ENCODE assay signal across 8 mouse cellular contexts in the genomic region with DNA sequence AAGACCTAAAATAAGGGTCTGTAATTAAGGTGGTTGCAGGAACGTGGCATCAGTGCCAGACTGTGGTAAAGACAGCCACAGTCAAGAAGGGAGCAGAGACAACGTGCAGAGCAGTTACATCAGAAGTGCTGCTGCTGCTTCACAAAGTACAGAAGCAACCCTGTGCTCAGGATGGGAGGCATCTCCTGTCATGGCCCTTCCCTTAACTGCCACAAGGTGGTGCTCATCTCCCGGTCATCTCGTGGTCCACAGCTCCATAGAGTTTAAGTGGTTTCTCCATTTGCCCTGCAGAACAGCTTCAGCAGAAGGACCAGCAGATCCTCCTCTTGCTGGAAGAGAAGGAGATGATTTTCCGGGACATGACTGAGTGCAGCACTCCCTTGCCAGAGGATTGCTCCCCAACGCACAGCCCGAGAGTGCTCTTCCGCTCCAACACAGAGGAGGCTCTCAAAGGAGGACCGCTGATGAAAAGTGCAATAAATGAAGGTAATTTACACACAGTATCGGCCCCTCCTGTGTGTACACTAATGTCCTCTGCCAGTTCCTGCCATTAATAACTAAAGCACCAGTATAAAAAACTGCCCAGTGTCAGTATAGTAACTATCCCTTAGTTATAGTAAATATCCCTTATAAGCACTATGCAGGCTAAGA.
DNase-seq lines count a peak whose midpoint lies in the region; ATAC-seq and TF ChIP-seq lines count a peak whose summit lies in the region.

No protein-coding gene starts in this region.

- H3K4me1 ChIP-seq in heart, adult 2 months (ENCODE audit: control insufficient read depth, insufficient read depth, low read length): no peaks in the 10 kb centered on the region
- no peaks in the 10 kb centered on the region for H3K4me1 ChIP-seq in limb, embryonic 11.5 days (ENCODE audit: control insufficient read depth, insufficient read depth, low read length)
- no peaks in the 10 kb centered on the region for H3K4me1 ChIP-seq in midbrain, embryonic 14.5 days (ENCODE audit: control insufficient read depth, insufficient read depth, low read length)

- H3K4me2 ChIP-seq in limb, embryonic 11.5 days (ENCODE audit: low read depth, severe bottlenecking): no peak overlapping the region
- H3K4me2 ChIP-seq in midbrain, embryonic 14.5 days (ENCODE audit: low read length): no peak overlapping the region

- no peaks in the 10 kb centered on the region for H3K79me2 ChIP-seq in heart, adult 2 months (replicated peaks; ENCODE audit: control insufficient read depth, insufficient read depth, low read length)

- H3K36me3 ChIP-seq in heart, adult 2 months (ENCODE audit: control insufficient read depth, insufficient read depth, low read length): peaks cover 5% of the 10 kb centered on the region
- H3K36me3 ChIP-seq in limb, embryonic 11.5 days (ENCODE audit: control insufficient read depth, insufficient read depth, low read length): peaks cover 2% of the 10 kb centered on the region; the same call in 1 of the 2 replicates
- H3K36me3 ChIP-seq in midbrain, embryonic 14.5 days (ENCODE audit: control insufficient read depth, insufficient read depth, low read length): peaks cover 22% of the 10 kb centered on the region

- peak; percentile 95 for TF ChIP-seq EP300 in heart, adult 2 months (IDR thresholded peaks at IDR 0.05; ENCODE audit: insufficient read depth, low read depth, low read length)

- no peak overlapping the region for H3K27ac ChIP-seq in heart, adult 2 months
- H3K27ac ChIP-seq in limb, embryonic 11.5 days (replicated peaks; ENCODE audit: low read depth, low read length): no peak overlapping the region
- no peak overlapping the region for H3K27ac ChIP-seq in midbrain, embryonic 14.5 days (replicated peaks; ENCODE audit: low read depth, low read length)

- ATAC-seq in limb, embryonic 11.5 days (ENCODE audit: insufficient number of reproducible peaks, low FRiP score, low TSS enrichment, low read depth): no peak; the same call in 1 of the 2 replicates
- ATAC-seq in midbrain, embryonic 14.5 days (ENCODE audit: low FRiP score, low TSS enrichment): peak; percentile 69; the same call in 1 of the 2 replicates

- 54% methylated on average over 10 of the region's 10 CpGs for WGBS in heart, adult 2 months
- WGBS in limb, embryonic 11.5 days: 53% methylated on average over 10 of the region's 10 CpGs
- WGBS in midbrain, embryonic 14.5 days: 60% methylated on average over 10 of the region's 10 CpGs

- DNase-seq in urinary bladder, postnatal 14 days (ENCODE audit: low spot score): peak; percentile 64
- DNase-seq in urinary bladder, adult 18-20 months (ENCODE audit: low spot score in 2 of 2): no peak
- peak; percentile 51 for DNase-seq in embryo, embryonic 9.5 days (ENCODE audit: extremely low spot score)
- DNase-seq in heart, adult 2 months: peak; percentile 66 to 70
- peak; percentile 53 for DNase-seq in kidney, adult 18-20 months
- peak; percentile 64 for DNase-seq in limb, embryonic 11.5 days (ENCODE audit: low spot score)
- peak; percentile 86 for DNase-seq in midbrain, embryonic 14.5 days
- peak; percentile 39 to 54 for DNase-seq in spleen, postnatal 14 days (ENCODE audit: low spot score in 2 of 2)

- H3K27me3 ChIP-seq in heart, adult 2 months (ENCODE audit: control insufficient read depth, insufficient read depth, low read length): no peaks in the 10 kb centered on the region
- H3K27me3 ChIP-seq in limb, embryonic 11.5 days (ENCODE audit: control insufficient read depth, insufficient read depth, low read length): no peaks in the 10 kb centered on the region
- no peaks in the 10 kb centered on the region for H3K27me3 ChIP-seq in midbrain, embryonic 14.5 days (ENCODE audit: control insufficient read depth, insufficient read depth, low read length)

- no peak overlapping the region for H3K9ac ChIP-seq in heart, adult 2 months (ENCODE audit: low read depth, low read length)
- H3K9ac ChIP-seq in limb, embryonic 11.5 days (ENCODE audit: low read length): no peak overlapping the region
- no peak overlapping the region for H3K9ac ChIP-seq in midbrain, embryonic 14.5 days (replicated peaks; ENCODE audit: low read length)

- intact Hi-C loops in heart, adult 2 months (cut with DNase I): loop anchor here (1.0 to 5.0 kb wide), 7 partner anchors 68 to 367 kb away; no protein-coding TSS in a partner anchor

- no peak for TF ChIP-seq POLR2A in heart, adult 2 months (IDR thresholded peaks at IDR 0.05; ENCODE audit: insufficient read depth, low read depth, low read length)

- H3K4me3 ChIP-seq in heart, adult 2 months: no peak overlapping the region
- no peak overlapping the region for H3K4me3 ChIP-seq in limb, embryonic 11.5 days (ENCODE audit: low read depth, low read length)
- no peak overlapping the region for H3K4me3 ChIP-seq in midbrain, embryonic 14.5 days (replicated peaks; ENCODE audit: low read depth, low read length)

- peak; percentile 97 for TF ChIP-seq CTCF in heart, adult 2 months (IDR thresholded peaks at IDR 0.05)

- H3K9me3 ChIP-seq in limb, embryonic 11.5 days (ENCODE audit: control insufficient read depth, low read length): no peaks in the 10 kb centered on the region
- H3K9me3 ChIP-seq in midbrain, embryonic 14.5 days (ENCODE audit: control insufficient read depth, low read length): no peaks in the 10 kb centered on the region

Comparison
In these comparisons a context has a peak if more than half of its experiments do, and no peak if none do; other contexts are left out.
1. DNase-seq: peak in urinary bladder, postnatal 14 days (single experiment), embryo, embryonic 9.5 days (single experiment), heart, adult 2 months (2 of 2), kidney, adult 18-20 months (single experiment), limb, embryonic 11.5 days (single experiment), midbrain, embryonic 14.5 days (single experiment) and spleen, postnatal 14 days (2 of 2); none in urinary bladder, adult 18-20 months (0 of 2).